Mouse (Mus musculus) gastrocnemius, adult 8-10 months (tissue): ENCODE data around the gene Emc6. TPM values are rescaled to one million over a fixed set of nuclear protein-coding genes. Genes with fewer than 3 reads are reported as not detected.

Experiments
- DNase-seq, 2 experiments: peaks; one replicate each; pipeline ENCODE4 v3.0.0; 2022; ENCODE audit warnings: low spot score in 2 of 2
- total RNA-seq, 4 experiments: library from RNA; stranded (reverse); gene quantifications; 2 replicates each; pipeline ENCODE4 v1.2.4; 2022

Gene Emc6
- total RNA-seq, result 10 to 100 TPM; 80.9 to 89.6 (median 84.1) TPM

- DNase-seq, result peak; percentile 91 to 95
Observed at GRCm38 (mm10) chr11:73176608-73177508, at the start of gene Emc6, which contains the start of gene Tax1bp3. Gene Emc6, minus strand, starts transcription at chr11:73177037. Gene Tax1bp3, plus strand, starts transcription at chr11:73177083.

- DNase-seq, result no peak
Observed at GRCm38 (mm10) chr11:73225856-73226255, 49.0 kb upstream of the Emc6 start.

- DNase-seq, result no peak
Observed at GRCm38 (mm10) chr11:73223966-73224365, 47.1 kb upstream of the Emc6 start.

GRCm38 (mm10) chr11:73222846-73223245, 46.0 kb upstream of the Emc6 start:
- DNase-seq, result no peak

- DNase-seq, result no peak
Observed at GRCm38 (mm10) chr11:73220651-73221050, 43.8 kb upstream of the Emc6 start.

- no peak for DNase-seq
Observed at GRCm38 (mm10) chr11:73219671-73220070, 42.8 kb upstream of the Emc6 start.

- no peak for DNase-seq
Observed at GRCm38 (mm10) chr11:73213956-73214355, 37.1 kb upstream of the Emc6 start.

GRCm38 (mm10) chr11:73207621-73208020, 30.8 kb upstream of the Emc6 start:
- no peak for DNase-seq

- no peak for DNase-seq
Observed at GRCm38 (mm10) chr11:73205194-73205593, 28.4 kb upstream of the Emc6 start.

GRCm38 (mm10) chr11:73203895-73204294, 27.1 kb upstream of the Emc6 start:
- DNase-seq, result no peak

GRCm38 (mm10) chr11:73201597-73201996, 24.8 kb upstream of the Emc6 start:
- DNase-seq, result no peak

- DNase-seq, result no peak
Observed at GRCm38 (mm10) chr11:73201021-73201420, 24.2 kb upstream of the Emc6 start.

GRCm38 (mm10) chr11:73199879-73200278, 23.0 kb upstream of the Emc6 start:
- DNase-seq, result no peak

GRCm38 (mm10) chr11:73199230-73199712, 22.4 kb upstream of the Emc6 start, which contains the start of gene Shpk:
Gene Shpk, plus strand, starts transcription at chr11:73199460.
- peak; percentile 91 to 92 for DNase-seq

- peak in 1 of 2 experiments; percentile 77 for DNase-seq
Observed at GRCm38 (mm10) chr11:73198603-73199229, 21.9 kb upstream of the Emc6 start, which contains the start of gene Ctns. Gene Ctns, minus strand, starts transcription at chr11:73199042.

GRCm38 (mm10) chr11:73198190-73198589, 21.4 kb upstream of the Emc6 start:
- DNase-seq, result no peak

GRCm38 (mm10) chr11:73194444-73194843, 17.6 kb upstream of the Emc6 start:
- no peak for DNase-seq

GRCm38 (mm10) chr11:73193047-73193446, 16.2 kb upstream of the Emc6 start:
- no peak for DNase-seq

GRCm38 (mm10) chr11:73187231-73187630, 10.4 kb upstream of the Emc6 start:
- DNase-seq, result no peak

- no peak for DNase-seq
Observed at GRCm38 (mm10) chr11:73185872-73186615, 9.2 kb upstream of the Emc6 start.

- DNase-seq, result no peak
Observed at GRCm38 (mm10) chr11:73177895-73178294, 1.1 kb upstream of the Emc6 start.

GRCm38 (mm10) chr11:73177509-73177875, 655 bp upstream of the Emc6 start:
- DNase-seq, result peak; percentile 67 to 73
